Mouse (Mus musculus): ENCODE results near the gene Ccnc. TPM values are rescaled to one million over a fixed set of nuclear protein-coding genes. Genes with fewer than 3 reads are reported as not detected.

Ccnc gene
- 37.0 and 42.1 TPM in 2 replicates for polyA plus RNA-seq (2015; fragmentation: Nextera tagmentation; extraction: Ambion mirVana)

- Histone ChIP-seq H3K9me3 (replicated peaks; ENCODE audit: control insufficient read depth, low read length) (no peaks in the 10 kb centered on the region), H3K4me2 (ENCODE audit: low read depth, low read length) (peak within 1 kb of the TSS; percentile 70), H3K4me3 (replicated peaks; ENCODE audit: low read length) (peak within 1 kb of the TSS; percentile 76), H3K27me3 (ENCODE audit: control insufficient read depth, insufficient read depth, low read length) (no peaks in the 10 kb centered on the region), H3K4me1 (ENCODE audit: control insufficient read depth, insufficient read depth, low read length) (peaks cover 4% of the 10 kb centered on the region), H3K36me3 (ENCODE audit: control insufficient read depth, insufficient read depth, low read length) (no peaks in the 10 kb centered on the region), H3K27ac (ENCODE audit: low read length) (peak within 1 kb of the TSS; percentile 79), H3K9ac (ENCODE audit: low read length) (peak within 1 kb of the TSS; percentile 86)
- WGBS: under 1% methylated on average over 37 of the region's 37 CpGs
- ATAC-seq (ENCODE audit: insufficient read depth, low FRiP score): peak; percentile 97
Observed at GRCm38 (mm10) chr4:21727615-21728165, at the start of gene Ccnc. TSS of gene Ccnc (plus strand) at chr4:21727701.

GRCm38 (mm10) chr4:21678101-21678974 is 49.2 kb upstream of the Ccnc start:
- Histone ChIP-seq H3K27ac (ENCODE audit: low read length) (no peak overlapping the region), H3K4me2 (ENCODE audit: low read depth, low read length) (peak overlapping the region; percentile 66), H3K4me3 (replicated peaks; ENCODE audit: low read length) (peak overlapping the region; percentile 46), H3K36me3 (ENCODE audit: control insufficient read depth, insufficient read depth, low read length) (no peaks in the 10 kb centered on the region), H3K27me3 (ENCODE audit: control insufficient read depth, insufficient read depth, low read length) (peaks cover 78% of the 10 kb centered on the region), H3K9ac (ENCODE audit: low read length) (peak overlapping the region; percentile 31; the same call in 1 of the 2 replicates), H3K4me1 (ENCODE audit: control insufficient read depth, insufficient read depth, low read length) (peaks cover 13% of the 10 kb centered on the region), H3K9me3 (replicated peaks; ENCODE audit: control insufficient read depth, low read length) (no peaks in the 10 kb centered on the region)
- whole genome bisulfite sequencing: under 1% methylated on average over 84 of the region's 84 CpGs
- ATAC-seq (ENCODE audit: insufficient read depth, low FRiP score): no peak; the same call in 1 of the 2 replicates

GRCm38 (mm10) chr4:21678975-21679623 is 48.4 kb upstream of the Ccnc start:
- H3K4me2 ChIP-seq (ENCODE audit: low read depth, low read length): peak overlapping the region; percentile 66
- H3K4me3 ChIP-seq (replicated peaks; ENCODE audit: low read length): peak overlapping the region; percentile 46
- H3K9me3 ChIP-seq (replicated peaks; ENCODE audit: control insufficient read depth, low read length): no peaks in the 10 kb centered on the region
- peaks cover 13% of the 10 kb centered on the region for H3K4me1 ChIP-seq (ENCODE audit: control insufficient read depth, insufficient read depth, low read length)
- H3K27me3 ChIP-seq (ENCODE audit: control insufficient read depth, insufficient read depth, low read length): peaks cover 82% of the 10 kb centered on the region
- H3K27ac ChIP-seq (ENCODE audit: low read length): no peak overlapping the region
- 1% methylated on average over 63 of the region's 79 CpGs for WGBS
- ATAC-seq (ENCODE audit: insufficient read depth, low FRiP score): peak; percentile 83
- H3K36me3 ChIP-seq (ENCODE audit: control insufficient read depth, insufficient read depth, low read length): no peaks in the 10 kb centered on the region
- H3K9ac ChIP-seq (ENCODE audit: low read length): peak overlapping the region; percentile 31; the same call in 1 of the 2 replicates

GRCm38 (mm10) chr4:21679624-21680480 is 47.6 kb upstream of the Ccnc start:
- Histone ChIP-seq H3K4me2 (ENCODE audit: low read depth, low read length) (peak overlapping the region; percentile 66), H3K9me3 (replicated peaks; ENCODE audit: control insufficient read depth, low read length) (no peaks in the 10 kb centered on the region), H3K36me3 (ENCODE audit: control insufficient read depth, insufficient read depth, low read length) (no peaks in the 10 kb centered on the region), H3K27ac (ENCODE audit: low read length) (no peak overlapping the region), H3K27me3 (ENCODE audit: control insufficient read depth, insufficient read depth, low read length) (peaks cover 82% of the 10 kb centered on the region), H3K4me3 (replicated peaks; ENCODE audit: low read length) (peak overlapping the region; percentile 46), H3K9ac (ENCODE audit: low read length) (no peak overlapping the region), H3K4me1 (ENCODE audit: control insufficient read depth, insufficient read depth, low read length) (peaks cover 13% of the 10 kb centered on the region)
- WGBS: 2% methylated on average over 42 of the region's 42 CpGs
- no peak; the same call in 1 of the 2 replicates for ATAC-seq (ENCODE audit: insufficient read depth, low FRiP score)

GRCm38 (mm10) chr4:21680971-21681370 is 46.5 kb upstream of the Ccnc start:
- Histone ChIP-seq H3K9ac (ENCODE audit: low read length) (no peak overlapping the region), H3K27ac (ENCODE audit: low read length) (no peak overlapping the region), H3K4me1 (ENCODE audit: control insufficient read depth, insufficient read depth, low read length) (peaks cover 13% of the 10 kb centered on the region), H3K9me3 (replicated peaks; ENCODE audit: control insufficient read depth, low read length) (no peaks in the 10 kb centered on the region), H3K36me3 (ENCODE audit: control insufficient read depth, insufficient read depth, low read length) (no peaks in the 10 kb centered on the region), H3K27me3 (ENCODE audit: control insufficient read depth, insufficient read depth, low read length) (peaks cover 88% of the 10 kb centered on the region), H3K4me3 (replicated peaks; ENCODE audit: low read length) (no peak overlapping the region), H3K4me2 (ENCODE audit: low read depth, low read length) (no peak overlapping the region)
- 4% methylated on average over 10 of the region's 10 CpGs for WGBS
- no peak for ATAC-seq (ENCODE audit: insufficient read depth, low FRiP score)

- no peaks in the 10 kb centered on the region for H3K36me3 ChIP-seq (ENCODE audit: control insufficient read depth, insufficient read depth, low read length)
- no peak overlapping the region for H3K4me2 ChIP-seq (ENCODE audit: low read depth, low read length)
- no peak overlapping the region for H3K9ac ChIP-seq (ENCODE audit: low read length)
- ATAC-seq (ENCODE audit: insufficient read depth, low FRiP score): no peak
- H3K4me3 ChIP-seq (replicated peaks; ENCODE audit: low read length): no peak overlapping the region
- H3K27me3 ChIP-seq (ENCODE audit: control insufficient read depth, insufficient read depth, low read length): peaks cover 95% of the 10 kb centered on the region
- H3K4me1 ChIP-seq (ENCODE audit: control insufficient read depth, insufficient read depth, low read length): peaks cover 13% of the 10 kb centered on the region
- WGBS: 17% methylated on average over 10 of the region's 10 CpGs
- no peak overlapping the region for H3K27ac ChIP-seq (ENCODE audit: low read length)
- H3K9me3 ChIP-seq (replicated peaks; ENCODE audit: control insufficient read depth, low read length): no peaks in the 10 kb centered on the region
Observed at GRCm38 (mm10) chr4:21682421-21683150, 44.9 kb upstream of the Ccnc start.

GRCm38 (mm10) chr4:21684341-21684970 is 43.0 kb upstream of the Ccnc start:
- Histone ChIP-seq H3K27me3 (ENCODE audit: control insufficient read depth, insufficient read depth, low read length) (peaks cover 92% of the 10 kb centered on the region), H3K27ac (ENCODE audit: low read length) (no peak overlapping the region), H3K4me3 (replicated peaks; ENCODE audit: low read length) (no peak overlapping the region), H3K4me1 (ENCODE audit: control insufficient read depth, insufficient read depth, low read length) (peaks cover 9% of the 10 kb centered on the region), H3K9ac (ENCODE audit: low read length) (no peak overlapping the region), H3K4me2 (ENCODE audit: low read depth, low read length) (no peak overlapping the region), H3K9me3 (replicated peaks; ENCODE audit: control insufficient read depth, low read length) (no peaks in the 10 kb centered on the region), H3K36me3 (ENCODE audit: control insufficient read depth, insufficient read depth, low read length) (no peaks in the 10 kb centered on the region)
- 4% methylated on average over 14 of the region's 14 CpGs for WGBS
- ATAC-seq (ENCODE audit: insufficient read depth, low FRiP score): no peak

Data from stomach, embryonic 16.5 days (tissue).